Mouse (Mus musculus) liver, postnatal 0 days (tissue): ENCODE measurements around the gene Sds. TPM values are rescaled to one million over a fixed set of nuclear protein-coding genes. Genes with fewer than 3 reads are reported as not detected.

Source experiments
- ATAC-seq: fragments of 200-750 bp; cut with Nextera tagmentation; 2 replicates; pipeline ENCODE4 v1.8.0; 2017; ENCODE audit warnings: mild to moderate bottlenecking, moderate library complexity
- DNase-seq: peaks from one replicate; pipeline ENCODE4 v3.0.0-alpha.2; 2016
- H3K27ac ChIP-seq: fragments of 300-500 bp; sonication (generic); 2 replicates; pipeline ENCODE4 v1.5.1; 2014; ENCODE audit warnings: antibody characterized with exemption, moderate library complexity, mild to moderate bottlenecking, low read depth
- H3K27me3 ChIP-seq: fragments of 300-500 bp; sonication (generic); 2 replicates; pipeline ENCODE4 v1.6.1; 2014; ENCODE audit warnings: low read length, control low read depth, mixed read lengths; ENCODE audit not compliant: insufficient read depth
- H3K36me3 ChIP-seq: fragments of 300-500 bp; sonication (generic); replicated peaks from 2 replicates; pipeline ENCODE4 v1.6.1; 2014; ENCODE audit warnings: mild to moderate bottlenecking, control low read depth, low read length, moderate library complexity, mixed read lengths; ENCODE audit not compliant: insufficient read depth
- H3K4me1 ChIP-seq: fragments of 300-500 bp; sonication (generic); 2 replicates; pipeline ENCODE4 v1.6.1; 2014; ENCODE audit warnings: antibody characterized with exemption, mild to moderate bottlenecking, control low read depth; ENCODE audit not compliant: insufficient read depth
- H3K4me2 ChIP-seq: fragments of 300-500 bp; sonication (generic); 2 replicates; pipeline ENCODE4 v1.6.1; 2014; ENCODE audit warnings: low read depth, mild to moderate bottlenecking, low read length, moderate library complexity, mixed read lengths
- H3K4me3 ChIP-seq: fragments of 300-500 bp; sonication (generic); 2 replicates; pipeline ENCODE4 v1.5.1; 2014; ENCODE audit warnings: low read depth, low read length
- H3K9ac ChIP-seq: fragments of 300-500 bp; sonication (generic); replicated peaks from 2 replicates; pipeline ENCODE4 v1.6.1; 2014; ENCODE audit warnings: mild to moderate bottlenecking, moderate library complexity
- H3K9me3 ChIP-seq: fragments of 300-500 bp; sonication (generic); 2 replicates; pipeline ENCODE4 v1.6.1; 2016; ENCODE audit warnings: mild to moderate bottlenecking, control low read depth, low read length, mixed read lengths
- CTCF ChIP-seq: sonication (generic); IDR thresholded peaks from 2 replicates; pipeline ENCODE4 v1.5.1; 2016; ENCODE audit warnings: antibody characterized with exemption, low read depth
- EP300 ChIP-seq: IDR thresholded peaks from 2 replicates; pipeline ENCODE4 v1.6.1; 2016; ENCODE audit warnings: antibody characterized with exemption, low read depth, mild to moderate bottlenecking
- WGBS: fragments of 180-500 bp; shearing (Covaris S2); extraction: QIAGEN DNeasy Blood & Tissue Kit; methylation state at CpG from one replicate; pipeline ENCODE4 v1.1.7; 2014; ENCODE audit not compliant: insufficient replicate concordance; 5-methylcytosine and 5-hydroxymethylcytosine counted together
- polyA plus RNA-seq: library from polyadenylated mRNA; unstranded; fragments of >200 nt; fragmentation: Nextera tagmentation; extraction: Ambion mirVana; gene quantifications from 2 replicates; pipeline ENCODE4 v1.2.1, GENCODE M21; 2015

Sds gene
- polyA plus RNA-seq, 1 experiment from 2014 or later, result 32.5 TPM

DNA sequence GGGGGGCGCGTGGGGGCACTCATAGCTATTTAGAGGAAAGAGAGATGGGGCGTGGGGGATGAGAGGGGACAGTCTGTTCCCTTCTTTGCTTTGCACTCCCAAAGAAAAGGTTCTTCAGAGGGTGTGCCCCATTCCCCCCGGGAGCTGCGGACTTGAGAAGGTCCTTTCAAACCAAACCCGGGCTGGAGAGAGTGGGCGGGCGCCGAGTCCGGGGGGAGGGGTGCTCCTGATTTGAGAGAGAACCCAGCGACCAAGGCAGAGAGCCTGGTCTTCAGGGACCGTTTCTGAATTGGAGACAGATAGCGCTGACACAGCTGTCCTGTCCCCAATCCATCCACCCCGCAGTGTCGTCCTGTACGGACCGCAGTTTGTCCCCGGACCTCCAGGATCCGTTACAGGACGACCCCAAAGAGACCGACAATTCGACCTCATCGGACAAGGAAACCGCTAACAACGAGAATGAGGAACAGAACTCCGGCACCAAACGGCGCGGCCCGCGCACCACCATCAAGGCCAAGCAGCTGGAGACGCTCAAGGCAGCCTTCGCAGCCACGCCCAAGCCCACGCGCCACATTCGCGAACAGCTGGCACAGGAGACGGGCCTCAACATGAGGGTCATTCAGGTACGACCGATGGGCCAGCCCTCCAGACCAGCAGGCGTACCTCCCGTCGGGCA is 41.2 kb upstream of the Sds start:
- Histone ChIP-seq H3K4me3 (no peak overlapping the region), H3K4me2 (no peak overlapping the region), H3K9me3 (no peaks in the 10 kb centered on the region), H3K9ac (no peak overlapping the region), H3K36me3 (no peaks in the 10 kb centered on the region), H3K27ac (no peak overlapping the region), H3K4me1 (peaks cover 4% of the 10 kb centered on the region; the same call in 1 of the 2 replicates), H3K27me3 (peaks cover 97% of the 10 kb centered on the region)
- TF ChIP-seq EP300 (no peak), CTCF (no peak)
- under 1% methylated on average over 44 of the region's 44 CpGs for WGBS
- DNase-seq, result no peak
- no peak for ATAC-seq

DNA sequence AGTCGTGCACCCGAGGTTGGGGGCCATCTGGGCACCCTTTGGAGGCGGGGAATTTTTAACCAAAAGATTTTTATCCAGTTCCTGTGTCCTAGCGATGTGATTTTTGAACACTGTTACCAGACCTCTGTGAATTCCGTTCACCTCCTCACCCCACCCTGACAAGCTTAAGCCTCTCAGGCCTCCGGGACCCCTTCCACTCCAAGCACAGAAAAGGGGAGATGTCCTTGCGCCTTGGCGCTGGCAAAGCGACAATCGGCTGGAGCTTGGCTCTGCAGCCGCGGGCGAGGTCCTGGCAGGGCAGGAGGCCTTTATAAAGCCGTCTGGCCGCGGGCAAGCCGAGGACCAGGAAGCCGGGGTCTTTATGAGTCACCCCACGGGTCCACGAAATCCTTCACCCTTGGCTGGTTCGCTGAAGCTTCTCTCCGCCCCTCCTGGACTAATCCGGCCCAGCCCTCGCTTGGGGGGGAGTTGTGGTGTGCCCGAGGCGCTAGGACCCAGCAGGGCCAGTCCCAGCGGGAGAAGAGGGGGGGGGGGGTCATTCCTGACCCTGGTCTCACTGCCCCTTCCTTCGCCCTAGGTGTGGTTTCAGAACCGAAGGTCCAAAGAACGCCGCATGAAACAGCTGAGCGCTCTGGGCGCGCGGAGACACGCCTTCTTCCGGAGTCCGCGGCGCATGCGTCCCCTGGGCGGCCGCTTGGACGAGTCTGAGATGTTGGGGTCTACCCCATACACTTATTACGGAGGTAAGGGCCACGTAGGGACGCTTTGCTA is 40.4 kb upstream of the Sds start:
- under 1% methylated on average over 47 of the region's 47 CpGs for WGBS
- DNase-seq (no peak), ATAC-seq (no peak)
- TF ChIP-seq EP300, result no peak
- no peak for TF ChIP-seq CTCF
- Histone ChIP-seq H3K9ac (no peak overlapping the region), H3K27me3 (peaks cover 100% of the 10 kb centered on the region), H3K36me3 (no peaks in the 10 kb centered on the region), H3K27ac (no peak overlapping the region), H3K4me2 (peak overlapping the region; percentile 48; the same call in 1 of the 2 replicates), H3K9me3 (no peaks in the 10 kb centered on the region), H3K4me3 (peak overlapping the region; percentile 26), H3K4me1 (peaks cover 4% of the 10 kb centered on the region; the same call in 1 of the 2 replicates)

DNA sequence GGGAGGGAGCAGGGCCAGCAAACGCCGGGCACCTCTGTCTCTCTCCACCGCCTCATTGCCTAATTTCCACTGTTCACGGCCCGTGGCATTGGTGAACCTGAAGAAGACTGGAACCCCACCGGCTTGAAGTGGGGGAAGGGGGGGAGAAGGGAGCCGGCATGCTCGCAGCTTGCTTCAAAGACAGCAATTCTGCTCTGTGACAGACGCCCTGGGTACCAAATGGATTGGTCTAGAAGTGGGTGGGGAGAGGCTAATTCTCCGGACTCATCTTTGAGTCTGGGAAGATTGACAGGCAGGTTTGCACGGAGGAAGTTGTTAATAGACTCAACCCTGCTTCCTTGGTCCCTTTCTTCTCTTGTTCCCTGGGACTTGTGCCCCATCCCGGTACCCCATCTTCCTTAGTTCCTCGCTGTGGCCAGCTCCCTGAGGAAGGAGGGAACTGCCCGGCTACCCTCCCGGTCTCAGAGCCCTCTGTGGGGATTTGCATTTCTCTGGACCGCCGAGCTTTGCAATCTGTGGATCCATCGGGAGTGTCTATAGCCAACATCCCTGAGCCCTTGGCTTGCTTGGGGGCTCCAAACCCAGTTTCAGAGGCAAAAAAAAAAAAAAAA is 39.3 kb upstream of the Sds start:
- no peaks in the 10 kb centered on the region for H3K9me3 ChIP-seq
- peaks cover 4% of the 10 kb centered on the region; the same call in 1 of the 2 replicates for H3K4me1 ChIP-seq
- no peaks in the 10 kb centered on the region for H3K36me3 ChIP-seq
- WGBS, result 1% methylated on average over 18 of the region's 18 CpGs
- no peak for TF ChIP-seq CTCF
- no peak for TF ChIP-seq EP300
- DNase-seq, result no peak
- no peak overlapping the region for H3K27ac ChIP-seq
- H3K4me3 ChIP-seq, result no peak overlapping the region
- no peak overlapping the region for H3K9ac ChIP-seq
- peaks cover 93% of the 10 kb centered on the region for H3K27me3 ChIP-seq
- no peak overlapping the region for H3K4me2 ChIP-seq
- no peak for ATAC-seq

DNA sequence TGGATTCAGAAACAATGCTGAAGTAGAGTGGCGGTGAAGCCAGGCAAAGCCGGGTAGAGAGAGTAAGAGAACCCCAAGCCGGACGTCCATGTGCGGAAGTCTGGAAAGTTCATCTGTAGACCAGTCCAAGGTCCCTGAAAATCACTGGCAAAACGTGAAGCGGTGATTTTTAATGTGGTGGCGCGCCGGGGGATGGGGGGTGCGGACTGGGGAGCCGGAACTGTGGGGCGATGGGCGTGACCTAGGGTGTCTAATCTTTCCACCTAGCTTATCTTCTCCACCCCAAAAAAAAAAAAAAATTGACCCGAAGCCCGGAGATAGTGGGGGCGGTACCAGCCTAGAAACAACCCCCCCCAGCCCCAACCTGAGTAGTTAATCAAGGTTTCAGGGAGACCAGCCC is 38.8 kb upstream of the Sds start:
- DNase-seq, result no peak
- H3K4me1 ChIP-seq, result peaks cover 4% of the 10 kb centered on the region; the same call in 1 of the 2 replicates
- H3K36me3 ChIP-seq, result no peaks in the 10 kb centered on the region
- no peak overlapping the region for H3K4me2 ChIP-seq
- H3K9me3 ChIP-seq, result no peaks in the 10 kb centered on the region
- peaks cover 89% of the 10 kb centered on the region for H3K27me3 ChIP-seq
- ATAC-seq, result no peak
- H3K4me3 ChIP-seq, result no peak overlapping the region
- no peak overlapping the region for H3K9ac ChIP-seq
- H3K27ac ChIP-seq, result no peak overlapping the region
- 4% methylated on average over 17 of the region's 17 CpGs for WGBS
- TF ChIP-seq CTCF (no peak), EP300 (no peak)

DNA sequence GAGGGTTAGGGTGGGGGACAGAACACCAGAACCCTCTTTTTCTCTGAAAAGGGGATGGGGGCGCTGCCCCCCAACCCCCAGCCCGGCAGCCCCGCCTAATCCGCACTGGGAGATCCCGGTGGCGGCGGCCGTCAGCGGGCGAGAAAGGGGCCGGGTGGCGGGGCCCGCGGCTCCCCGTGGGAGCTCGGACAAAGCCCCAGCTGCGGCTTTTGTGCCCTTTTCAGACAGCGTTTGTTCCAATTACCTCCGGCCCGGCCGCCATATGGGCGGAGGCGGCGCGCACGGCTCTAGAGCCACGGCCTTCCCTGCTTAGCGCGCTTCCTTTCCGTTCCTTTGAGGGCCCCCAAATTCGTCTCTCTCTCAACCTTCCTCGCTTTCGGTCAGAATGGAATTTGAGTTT is 38.3 kb upstream of the Sds start:
- ATAC-seq (no peak), DNase-seq (no peak)
- Histone ChIP-seq H3K4me3 (no peak overlapping the region), H3K27ac (no peak overlapping the region), H3K9ac (no peak overlapping the region), H3K27me3 (peaks cover 84% of the 10 kb centered on the region), H3K4me1 (peaks cover 4% of the 10 kb centered on the region; the same call in 1 of the 2 replicates), H3K36me3 (no peaks in the 10 kb centered on the region), H3K9me3 (no peaks in the 10 kb centered on the region), H3K4me2 (no peak overlapping the region)
- TF ChIP-seq CTCF (no peak), EP300 (no peak)
- 2% methylated on average over 33 of the region's 33 CpGs for WGBS

DNA sequence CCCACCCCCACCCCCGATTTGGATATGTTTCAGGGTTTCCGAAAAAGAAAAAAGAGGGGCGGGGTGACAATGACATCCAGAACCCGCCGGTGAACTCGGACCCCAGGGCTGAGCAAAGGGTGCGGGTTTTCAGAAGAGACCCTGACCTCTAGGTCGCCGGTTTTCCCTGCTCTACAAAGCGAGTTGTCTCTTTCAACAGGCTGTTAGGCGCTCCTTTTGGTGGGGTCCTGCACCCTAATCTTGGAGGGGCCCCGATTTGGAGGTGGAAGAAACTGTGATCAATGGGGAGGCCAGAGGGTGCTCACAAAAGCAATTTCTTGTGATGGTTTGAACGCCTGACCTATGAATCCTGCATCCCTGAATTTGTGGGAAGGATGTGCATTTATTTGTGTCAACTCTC is 37.9 kb upstream of the Sds start:
- Histone ChIP-seq H3K9me3 (no peaks in the 10 kb centered on the region), H3K36me3 (no peaks in the 10 kb centered on the region), H3K4me2 (no peak overlapping the region), H3K9ac (no peak overlapping the region), H3K4me1 (peaks cover 4% of the 10 kb centered on the region; the same call in 1 of the 2 replicates), H3K27me3 (peaks cover 79% of the 10 kb centered on the region), H3K4me3 (no peak overlapping the region), H3K27ac (no peak overlapping the region)
- DNase-seq, result no peak
- 3% methylated on average over 13 of the region's 13 CpGs for WGBS
- ATAC-seq, result no peak
- no peak for TF ChIP-seq EP300
- no peak for TF ChIP-seq CTCF
